Mouse (Mus musculus): ENCODE data around the gene Wap. TPM values are rescaled to one million over a fixed set of nuclear protein-coding genes. Genes with fewer than 3 reads are reported as not detected.

Wap gene
- polyA plus RNA-seq, 1 experiment, result not detected

DNA sequence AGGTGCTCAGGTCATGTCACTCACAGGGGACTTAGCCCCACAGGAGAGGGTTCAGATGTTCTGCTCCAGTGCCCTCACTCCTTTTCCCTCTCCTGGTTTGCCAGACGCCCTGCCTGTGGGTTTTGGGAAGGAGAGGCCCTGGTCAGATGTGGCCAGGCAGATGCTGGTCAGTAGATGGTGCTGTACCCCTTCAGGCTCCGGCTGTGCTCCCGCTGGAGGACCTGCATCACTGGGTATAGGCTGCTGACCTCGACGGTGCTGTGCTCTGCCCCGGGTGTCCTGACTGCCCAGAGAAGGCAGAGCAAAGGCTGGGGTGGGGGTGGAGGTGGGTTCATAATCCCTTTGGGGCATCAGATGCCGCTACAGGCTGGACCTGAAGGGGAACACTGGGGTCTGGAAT is 39.1 kb upstream of the Wap start:
- Histone ChIP-seq H3ac (ENCODE audit: control insufficient read depth, insufficient read length) (no peak overlapping the region), H3K79me2 (ENCODE audit: control insufficient read depth, insufficient read depth) (no peaks in the 10 kb centered on the region), H3K36me3 (ENCODE audit: control insufficient read depth, insufficient read depth) (no peaks in the 10 kb centered on the region), H3K27me3 (ENCODE audit: control insufficient read depth, insufficient read depth, insufficient read length) (no peaks in the 10 kb centered on the region), H3K4me3 (no peak overlapping the region), H3K4me2 (ENCODE audit: low read depth) (no peak overlapping the region)
- TF ChIP-seq MYOG (IDR thresholded peaks at IDR 0.05; ENCODE audit: control insufficient read depth in 1 of 3, insufficient read depth in 1 of 3, insufficient read length in 2 of 3, low read depth in 2 of 3), result no peak
- no peak for TF ChIP-seq SRF (IDR thresholded peaks at IDR 0.05; ENCODE audit: control insufficient read depth, insufficient read length, low read depth)
- no peak for TF ChIP-seq MYOD1 (IDR thresholded peaks at IDR 0.05; ENCODE audit: control insufficient read depth in 1 of 3, insufficient read length in 2 of 3, low read depth in 2 of 3)
- no peak for TF ChIP-seq POLR2A (IDR thresholded peaks at IDR 0.05; ENCODE audit: insufficient read length, low read depth)
- no peak for TF ChIP-seq E2F4 (IDR thresholded peaks at IDR 0.05; ENCODE audit: insufficient read depth)
- TF ChIP-seq TCF3 (IDR thresholded peaks at IDR 0.05; ENCODE audit: insufficient read length, low read depth), result no peak
- no peak for TF ChIP-seq POLR2AphosphoS2 (IDR thresholded peaks at IDR 0.05; ENCODE audit: insufficient read length, low read depth)
- TF ChIP-seq TCF12 (IDR thresholded peaks at IDR 0.05; ENCODE audit: insufficient read depth, poor library complexity, severe bottlenecking), result no peak
- no peak for TF ChIP-seq MAX (IDR thresholded peaks at IDR 0.05; ENCODE audit: low read depth)
- no peak for TF ChIP-seq CEBPB (IDR thresholded peaks at IDR 0.05; ENCODE audit: insufficient read depth, poor library complexity, severe bottlenecking)
- TF ChIP-seq USF1 (IDR thresholded peaks at IDR 0.05; ENCODE audit: low read depth), result no peak
- TF ChIP-seq REST (IDR thresholded peaks at IDR 0.05; ENCODE audit: insufficient read depth, insufficient read length), result no peak

DNA sequence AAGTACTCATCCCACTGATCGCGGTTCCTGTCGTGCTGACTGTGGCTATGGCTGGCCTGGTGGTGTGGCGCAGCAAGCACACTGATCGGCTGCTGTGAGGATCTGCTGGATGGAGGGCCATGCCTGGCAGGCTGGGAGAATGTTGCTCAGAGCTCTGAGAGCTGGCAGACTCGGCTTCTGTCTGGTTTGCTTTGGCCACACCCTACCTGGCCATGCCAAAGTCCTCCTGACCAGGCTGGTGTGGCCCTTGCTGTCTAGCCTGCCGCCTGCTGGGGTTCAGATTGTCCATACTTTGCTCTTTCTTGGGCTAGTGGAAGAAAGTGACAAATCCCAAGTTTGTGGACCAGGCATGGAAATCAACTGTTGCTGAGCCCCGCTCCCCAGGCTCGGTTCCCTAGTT is 38.2 kb upstream of the Wap start:
- no peaks in the 10 kb centered on the region for H3K27me3 ChIP-seq (ENCODE audit: control insufficient read depth, insufficient read depth, insufficient read length)
- no peak overlapping the region for H3K4me2 ChIP-seq (ENCODE audit: low read depth)
- no peaks in the 10 kb centered on the region for H3K36me3 ChIP-seq (ENCODE audit: control insufficient read depth, insufficient read depth)
- no peak overlapping the region for H3K4me3 ChIP-seq
- no peak overlapping the region for H3ac ChIP-seq (ENCODE audit: control insufficient read depth, insufficient read length)
- TF ChIP-seq REST (IDR thresholded peaks at IDR 0.05; ENCODE audit: insufficient read depth, insufficient read length) (no peak), POLR2AphosphoS2 (IDR thresholded peaks at IDR 0.05; ENCODE audit: insufficient read length, low read depth) (no peak), MYOD1 (IDR thresholded peaks at IDR 0.05; ENCODE audit: control insufficient read depth in 1 of 3, insufficient read length in 2 of 3, low read depth in 2 of 3) (no peak), TCF3 (IDR thresholded peaks at IDR 0.05; ENCODE audit: insufficient read length, low read depth) (no peak), E2F4 (IDR thresholded peaks at IDR 0.05; ENCODE audit: insufficient read depth) (no peak), TCF12 (IDR thresholded peaks at IDR 0.05; ENCODE audit: insufficient read depth, poor library complexity, severe bottlenecking) (no peak), CEBPB (IDR thresholded peaks at IDR 0.05; ENCODE audit: insufficient read depth, poor library complexity, severe bottlenecking) (no peak), USF1 (IDR thresholded peaks at IDR 0.05; ENCODE audit: low read depth) (no peak), MAX (IDR thresholded peaks at IDR 0.05; ENCODE audit: low read depth) (no peak), POLR2A (IDR thresholded peaks at IDR 0.05; ENCODE audit: insufficient read length, low read depth) (no peak), MYOG (IDR thresholded peaks at IDR 0.05; ENCODE audit: control insufficient read depth in 1 of 3, insufficient read depth in 1 of 3, insufficient read length in 2 of 3, low read depth in 2 of 3) (no peak), SRF (IDR thresholded peaks at IDR 0.05; ENCODE audit: control insufficient read depth, insufficient read length, low read depth) (no peak)
- H3K79me2 ChIP-seq (ENCODE audit: control insufficient read depth, insufficient read depth), result no peaks in the 10 kb centered on the region

DNA sequence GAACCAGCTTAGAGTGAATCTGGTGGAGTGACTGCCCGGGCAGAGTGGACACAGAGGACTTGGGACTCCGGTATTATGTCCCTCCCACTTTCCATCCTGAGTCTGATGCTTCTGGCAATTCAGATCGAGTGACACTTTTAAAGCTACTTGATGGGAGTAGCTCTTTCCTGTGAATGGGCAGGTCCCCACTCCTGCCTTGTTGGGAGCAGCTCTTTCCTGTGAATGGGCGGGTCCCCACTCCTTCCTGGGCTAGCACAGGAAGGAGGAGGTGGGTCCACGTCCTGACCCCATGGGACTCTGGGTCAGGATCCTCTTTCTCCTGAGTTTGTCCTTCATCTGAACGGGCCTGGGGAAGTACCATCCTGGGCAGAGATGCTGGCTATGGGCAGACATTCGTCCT is 37.0 kb upstream of the Wap start:
- Histone ChIP-seq H3ac (ENCODE audit: control insufficient read depth, insufficient read length) (no peak overlapping the region), H3K36me3 (ENCODE audit: control insufficient read depth, insufficient read depth) (no peaks in the 10 kb centered on the region), H3K27me3 (ENCODE audit: control insufficient read depth, insufficient read depth, insufficient read length) (no peaks in the 10 kb centered on the region), H3K79me2 (ENCODE audit: control insufficient read depth, insufficient read depth) (no peaks in the 10 kb centered on the region), H3K4me2 (ENCODE audit: low read depth) (no peak overlapping the region), H3K4me3 (no peak overlapping the region)
- TF ChIP-seq POLR2AphosphoS2 (IDR thresholded peaks at IDR 0.05; ENCODE audit: insufficient read length, low read depth), result no peak
- no peak for TF ChIP-seq MYOG (IDR thresholded peaks at IDR 0.05; ENCODE audit: control insufficient read depth in 1 of 3, insufficient read depth in 1 of 3, insufficient read length in 2 of 3, low read depth in 2 of 3)
- no peak for TF ChIP-seq CEBPB (IDR thresholded peaks at IDR 0.05; ENCODE audit: insufficient read depth, poor library complexity, severe bottlenecking)
- no peak for TF ChIP-seq REST (IDR thresholded peaks at IDR 0.05; ENCODE audit: insufficient read depth, insufficient read length)
- no peak for TF ChIP-seq SRF (IDR thresholded peaks at IDR 0.05; ENCODE audit: control insufficient read depth, insufficient read length, low read depth)
- no peak for TF ChIP-seq MYOD1 (IDR thresholded peaks at IDR 0.05; ENCODE audit: control insufficient read depth in 1 of 3, insufficient read length in 2 of 3, low read depth in 2 of 3)
- TF ChIP-seq USF1 (IDR thresholded peaks at IDR 0.05; ENCODE audit: low read depth), result no peak
- TF ChIP-seq POLR2A (IDR thresholded peaks at IDR 0.05; ENCODE audit: insufficient read length, low read depth), result no peak
- TF ChIP-seq TCF3 (IDR thresholded peaks at IDR 0.05; ENCODE audit: insufficient read length, low read depth), result no peak
- no peak for TF ChIP-seq MAX (IDR thresholded peaks at IDR 0.05; ENCODE audit: low read depth)
- no peak for TF ChIP-seq E2F4 (IDR thresholded peaks at IDR 0.05; ENCODE audit: insufficient read depth)
- no peak for TF ChIP-seq TCF12 (IDR thresholded peaks at IDR 0.05; ENCODE audit: insufficient read depth, poor library complexity, severe bottlenecking)

GRCm38 (mm10) chr11:6674701-6675100 is 36.3 kb upstream of the Wap start:
- H3K4me3 ChIP-seq, result no peak overlapping the region
- no peak overlapping the region for H3K4me2 ChIP-seq (ENCODE audit: low read depth)
- H3K27me3 ChIP-seq (ENCODE audit: control insufficient read depth, insufficient read depth, insufficient read length), result no peaks in the 10 kb centered on the region
- no peaks in the 10 kb centered on the region for H3K36me3 ChIP-seq (ENCODE audit: control insufficient read depth, insufficient read depth)
- no peaks in the 10 kb centered on the region for H3K79me2 ChIP-seq (ENCODE audit: control insufficient read depth, insufficient read depth)
- H3ac ChIP-seq (ENCODE audit: control insufficient read depth, insufficient read length), result no peak overlapping the region
- TF ChIP-seq E2F4 (IDR thresholded peaks at IDR 0.05; ENCODE audit: insufficient read depth), result no peak
- TF ChIP-seq MYOG (IDR thresholded peaks at IDR 0.05; ENCODE audit: control insufficient read depth in 1 of 3, insufficient read depth in 1 of 3, insufficient read length in 2 of 3, low read depth in 2 of 3), result no peak
- no peak for TF ChIP-seq TCF3 (IDR thresholded peaks at IDR 0.05; ENCODE audit: insufficient read length, low read depth)
- TF ChIP-seq MAX (IDR thresholded peaks at IDR 0.05; ENCODE audit: low read depth), result no peak
- no peak for TF ChIP-seq SRF (IDR thresholded peaks at IDR 0.05; ENCODE audit: control insufficient read depth, insufficient read length, low read depth)
- no peak for TF ChIP-seq REST (IDR thresholded peaks at IDR 0.05; ENCODE audit: insufficient read depth, insufficient read length)
- no peak for TF ChIP-seq MYOD1 (IDR thresholded peaks at IDR 0.05; ENCODE audit: control insufficient read depth in 1 of 3, insufficient read length in 2 of 3, low read depth in 2 of 3)
